Mouse (Mus musculus) layer of hippocampus, adult 8-10 months (tissue): ENCODE measurements around the gene Rnf20. TPM values are rescaled to one million over a fixed set of nuclear protein-coding genes. Genes with fewer than 3 reads are reported as not detected.

ENCODE experiments used
- DNase-seq, 2 experiments: peaks; one replicate each; pipeline ENCODE4 v3.0.0; 2022; ENCODE audit warnings: low spot score in 2 of 2
- total RNA-seq, 4 experiments: library from RNA; stranded (reverse); gene quantifications; 2 replicates each; pipeline ENCODE4 v1.2.4; 2022

The Rnf20 gene
- total RNA-seq, 4 experiments from 2014 or later, result 69.0 to 90.0 (median 83.4) TPM

DNA sequence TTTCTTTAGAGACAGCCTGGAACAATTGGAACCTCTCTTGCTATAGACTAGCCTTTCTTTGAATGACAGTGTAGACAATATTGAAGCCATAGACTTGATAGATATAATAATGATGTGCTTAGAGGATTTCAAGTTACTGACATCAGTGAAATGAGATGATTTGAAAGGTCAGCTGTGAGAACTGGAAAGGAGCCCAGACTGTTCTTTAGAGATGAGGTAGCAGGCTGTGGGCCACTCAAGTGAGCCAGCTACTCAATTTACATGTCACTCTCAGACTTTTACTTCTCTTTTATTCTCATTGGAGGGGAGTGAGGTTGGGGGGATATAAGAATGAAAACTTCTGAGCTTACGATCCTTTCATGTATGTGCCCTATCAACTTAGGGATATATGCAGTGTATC is 27.6 kb downstream of the Rnf20 start:
- no peak for DNase-seq

DNA sequence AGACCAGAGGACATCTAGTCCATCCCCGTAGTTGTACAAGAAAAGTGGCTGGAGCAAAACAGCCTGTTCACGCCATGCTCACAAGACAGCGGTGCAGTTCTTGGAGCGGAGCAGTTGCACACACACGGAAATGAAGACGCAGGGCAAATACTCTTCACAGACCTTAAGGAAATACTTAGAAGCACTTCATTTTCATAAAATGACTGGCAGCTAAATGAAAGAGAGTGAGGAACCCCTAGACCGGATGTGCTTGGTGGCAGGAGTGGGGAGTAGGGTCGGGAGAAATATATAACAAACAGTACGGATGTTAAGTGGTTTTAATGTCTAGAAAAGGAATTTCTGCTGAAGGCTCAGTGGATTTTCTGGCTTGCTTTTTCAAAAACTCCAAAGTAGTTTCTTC is 29.9 kb downstream of the Rnf20 start:
- no peak for DNase-seq

DNA sequence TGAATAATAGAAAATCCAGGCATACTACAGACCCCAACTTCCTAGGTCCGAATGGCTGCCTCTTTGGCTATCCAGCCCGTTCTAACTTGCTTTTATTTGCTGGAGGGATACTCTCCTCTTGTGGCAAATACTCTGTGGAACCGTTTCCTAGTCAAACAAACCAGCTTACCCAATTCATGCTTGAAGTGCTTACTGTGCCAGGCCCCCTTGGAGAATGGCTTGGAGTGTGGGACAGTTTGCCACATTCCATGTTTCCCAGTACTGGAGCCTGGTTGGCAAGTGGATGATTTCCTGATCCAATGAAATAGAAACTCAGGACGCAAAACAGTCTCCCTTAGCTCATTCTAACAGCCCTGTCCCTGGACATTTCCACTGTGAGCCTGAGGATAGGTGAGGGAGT is 30.4 kb downstream of the Rnf20 start:
- DNase-seq, result no peak

DNA sequence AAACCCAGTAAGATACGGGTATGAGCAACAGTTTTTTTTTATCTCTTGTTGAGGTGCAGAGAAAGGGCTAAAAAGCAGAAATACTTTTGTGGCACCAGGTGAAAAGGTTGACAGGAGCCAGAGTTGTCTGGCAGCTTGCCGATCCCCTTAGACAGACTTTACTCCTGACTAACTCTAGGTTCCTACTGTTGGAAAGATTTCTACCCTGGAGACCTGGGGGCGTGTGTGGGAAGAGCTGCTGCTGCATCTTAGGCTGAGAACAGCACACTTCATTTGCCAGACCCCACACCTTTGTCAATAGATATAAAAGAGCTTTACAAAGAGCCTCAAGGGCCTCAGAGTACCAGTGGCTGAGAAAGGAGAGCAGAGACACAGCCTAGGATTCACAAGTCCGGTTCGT is 33.0 kb downstream of the Rnf20 start:
- no peak for DNase-seq

DNA sequence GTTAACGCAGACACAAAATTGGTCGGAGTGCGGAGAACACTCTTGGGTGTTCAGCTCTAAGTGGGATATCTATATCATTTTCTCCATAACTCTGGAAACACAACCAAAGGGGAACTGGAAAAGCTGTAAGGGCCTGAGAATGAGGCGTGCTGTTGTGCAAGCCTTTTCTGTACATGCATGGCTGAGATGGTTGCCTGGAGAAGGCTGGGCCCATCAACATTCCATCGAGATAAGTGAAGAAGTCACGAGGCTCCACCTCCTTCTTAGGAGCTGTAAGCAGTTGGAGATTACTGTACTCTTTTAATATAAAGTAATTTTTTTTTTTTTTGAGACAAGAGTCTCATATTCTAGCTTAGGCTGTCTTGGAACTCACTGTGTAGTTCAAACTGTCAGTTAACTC is 44.3 kb downstream of the Rnf20 start:
- DNase-seq, result no peak

DNA sequence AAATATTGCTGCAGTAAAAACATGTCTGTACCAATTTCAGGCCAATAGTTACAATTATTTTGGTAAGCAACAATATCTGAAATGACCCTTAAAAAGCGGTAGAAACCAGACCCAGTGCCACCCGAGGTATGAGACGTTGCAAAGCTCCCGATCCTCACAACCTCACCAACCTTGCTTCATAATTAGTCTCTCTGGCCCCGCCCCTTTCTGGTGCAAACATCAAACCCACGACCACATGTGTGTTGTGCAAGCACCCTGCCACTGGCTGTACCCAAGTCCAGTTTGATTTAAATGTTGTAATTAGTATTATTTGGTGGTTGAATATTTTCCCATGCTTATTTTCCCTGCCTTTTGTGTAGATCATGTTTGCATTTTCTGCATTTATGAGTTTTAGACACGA is 45.0 kb downstream of the Rnf20 start:
- DNase-seq, result no peak

DNA sequence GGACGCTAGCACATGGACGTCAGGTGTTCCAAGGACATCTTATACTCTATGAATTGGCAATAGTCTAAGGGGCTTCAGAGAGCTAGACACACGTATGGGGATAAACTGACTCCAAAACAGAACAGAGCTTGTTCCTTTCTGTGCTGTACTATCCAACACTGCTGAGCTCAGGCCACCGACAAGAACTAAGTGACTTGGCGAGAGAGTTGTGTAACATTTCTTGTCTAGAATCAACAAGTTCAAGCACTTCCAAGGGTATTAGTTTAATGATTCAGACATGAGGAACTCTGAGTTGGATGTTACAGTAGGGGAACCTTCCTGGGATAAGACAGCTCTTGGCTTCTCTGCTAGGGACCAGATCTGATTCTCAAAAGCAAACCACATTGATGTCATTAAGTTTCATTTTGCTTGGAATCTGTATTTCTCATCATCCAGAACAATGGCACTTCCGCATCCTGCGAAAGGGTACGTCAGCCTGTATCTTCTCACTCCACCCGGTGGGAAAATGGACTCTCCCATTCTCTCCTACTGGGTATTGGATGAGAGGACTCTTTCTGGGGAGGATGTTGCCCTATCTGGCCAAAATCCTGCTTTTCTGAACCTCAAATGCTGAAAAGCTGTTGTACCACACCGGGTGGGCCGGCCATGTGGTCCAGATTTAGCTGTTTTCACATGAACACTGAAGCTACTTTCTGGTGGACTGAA is 48.5 kb downstream of the Rnf20 start:
- DNase-seq, result no peak

DNA sequence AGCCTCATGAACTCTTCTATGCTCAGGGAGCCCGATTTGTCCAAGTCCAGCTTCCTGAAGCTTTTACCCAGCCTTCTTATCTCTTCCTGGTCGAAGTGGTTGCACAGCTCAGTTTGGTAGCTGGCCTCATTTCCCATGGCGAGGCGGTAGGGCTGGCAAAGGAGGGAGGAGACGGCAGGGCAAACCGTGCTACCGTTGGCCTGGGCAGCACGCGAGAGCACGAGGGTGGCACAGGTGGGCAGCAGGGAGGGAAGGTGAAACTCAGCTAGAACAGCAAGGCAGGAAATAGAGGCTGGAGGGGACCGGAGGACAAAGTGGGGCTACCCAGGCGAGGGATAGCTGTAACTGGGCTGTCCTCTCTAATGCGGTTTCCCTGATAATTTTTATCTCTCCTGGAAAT is 50.0 kb downstream of the Rnf20 start, which contains the start of gene Ppp3r2:
Gene Ppp3r2 (minus strand): TSS at position 213 of the 400 bp plus-strand sequence.
- DNase-seq, result no peak

DNA sequence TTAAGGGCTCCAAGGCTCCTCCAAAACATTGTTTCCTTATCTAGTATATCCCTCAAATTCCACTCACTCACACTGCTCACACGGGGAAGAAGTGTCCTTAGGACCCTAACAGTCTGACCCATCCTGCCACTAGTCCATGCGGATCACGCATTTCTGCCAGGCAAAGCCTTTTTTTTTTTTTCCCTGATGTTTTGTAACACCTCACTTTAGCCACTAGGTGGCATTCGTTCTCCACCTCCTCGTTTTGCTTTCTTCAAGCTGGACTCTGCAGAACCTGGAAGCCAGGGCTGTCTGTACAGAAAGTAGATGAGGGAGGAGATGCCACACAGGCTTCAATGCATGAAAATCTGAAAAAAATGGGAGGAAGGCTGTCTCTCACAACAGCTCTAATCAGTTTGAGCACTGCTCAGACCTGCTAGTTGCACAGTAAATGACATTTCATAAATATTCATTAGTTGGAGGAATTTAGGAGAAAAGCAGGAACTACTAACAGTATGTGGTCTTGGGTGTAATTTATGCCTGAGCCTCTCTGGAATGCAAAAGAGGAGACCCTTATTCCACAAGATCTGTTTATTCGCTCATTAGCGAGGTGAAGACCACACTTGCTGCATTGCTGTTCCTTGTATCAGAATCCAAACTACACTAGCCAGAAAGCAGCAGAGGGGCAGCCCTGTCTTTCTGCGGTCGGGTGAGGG is 56.9 kb downstream of the Rnf20 start:
- peak; percentile 44 to 49 for DNase-seq

DNA sequence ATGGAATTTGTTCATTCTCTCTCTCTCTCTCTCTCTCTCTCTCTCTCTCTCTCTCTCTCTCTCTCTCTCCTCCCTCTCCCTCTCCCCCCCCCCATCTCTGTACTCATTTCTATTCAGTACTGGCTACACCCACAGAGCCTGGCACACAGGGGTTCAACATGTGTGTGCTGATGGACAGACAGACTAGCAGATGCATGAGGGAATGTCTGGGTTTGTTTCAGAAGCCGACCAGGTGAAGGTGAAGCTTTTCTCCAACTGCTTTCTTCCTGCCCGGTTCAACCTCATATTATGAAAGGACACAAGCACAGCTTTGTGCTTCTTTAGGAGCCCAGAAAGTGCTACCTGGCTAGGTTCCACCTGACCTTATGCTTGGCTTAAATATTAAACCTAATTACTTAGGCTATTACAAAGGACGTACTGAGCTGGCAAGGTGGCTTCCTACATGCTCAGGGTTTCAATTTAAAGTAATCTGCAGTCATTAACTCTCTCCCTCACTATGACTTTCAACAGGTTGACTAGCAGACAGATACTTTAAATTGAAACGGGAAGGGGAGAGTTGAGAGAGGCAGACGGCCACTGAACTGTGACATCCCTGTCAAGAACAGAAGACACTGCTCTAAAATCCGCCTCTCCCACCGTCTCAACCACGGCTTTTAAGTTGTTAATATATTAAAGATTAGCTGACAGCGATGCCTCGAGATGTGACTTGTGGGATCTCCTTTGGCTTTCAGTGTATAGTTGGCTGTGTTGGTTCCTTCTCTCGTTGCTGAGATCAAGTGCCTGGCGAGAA is 59.8 kb downstream of the Rnf20 start:
- DNase-seq, result no peak

Other genes starting within 250 kb of the Rnf20 start
- under 1 TPM in 2 of 4 experiments, not detected in 2; 0.25 to 0.27 TPM for gene Acnat2, start 223.9 kb upstream of the Rnf20 start, total RNA-seq
- gene Acnat1, start 158.1 kb upstream of the Rnf20 start, total RNA-seq, result not detected
- gene Baat, start 125.4 kb upstream of the Rnf20 start, total RNA-seq, result under 1 TPM; 0.20 to 0.54 (median 0.26) TPM
- gene Mrpl50, start 110.9 kb upstream of the Rnf20 start, total RNA-seq, result 10 to 100 TPM; 29.3 to 35.0 (median 32.1) TPM
- 10 to 100 TPM; 23.9 to 30.1 (median 28.7) TPM for gene Zfp189, start 110.8 kb upstream of the Rnf20 start, total RNA-seq
- gene Aldob, start 82.5 kb upstream of the Rnf20 start, total RNA-seq, result 1 to 10 TPM; 2.3 to 4.1 (median 2.6) TPM
- 10 to 100 TPM; 68.9 to 76.0 (median 69.6) TPM for gene Tmem246, start 34.1 kb upstream of the Rnf20 start, total RNA-seq
- 1 to 10 TPM in 1 of 4 experiments, under 1 TPM in 3; 0.58 to 1.2 (median 0.70) TPM for gene Ppp3r2, start 50.0 kb downstream of the Rnf20 start, total RNA-seq
- gene Grin3a, start 213.7 kb downstream of the Rnf20 start, total RNA-seq, result 10 to 100 TPM; 32.5 to 34.5 (median 33.4) TPM